Mouse (Mus musculus) bone marrow macrophage, adult 2 months (primary cell): ENCODE results near the gene Vkorc1l1.
A peak's percentile ranks its signal among the peaks of the same experiment; 100 is the strongest.

Experiments
- CTCF ChIP-seq: IDR thresholded peaks from 2 replicates; pipeline ENCODE4 v1.5.1; 2012; ENCODE audit warnings: low read depth, mild to moderate bottlenecking, low read length, moderate library complexity
- POLR2A ChIP-seq: IDR thresholded peaks from 2 replicates; pipeline ENCODE4 v1.6.1; 2012; ENCODE audit warnings: mild to moderate bottlenecking, low read depth, low read length, borderline replicate concordance

- peak; percentile 60 for TF ChIP-seq CTCF
- TF ChIP-seq POLR2A: no peak
Measured at GRCm38 (mm10) chr5:130010961-130011360, 69.2 kb downstream of the Vkorc1l1 start.
